Mouse (Mus musculus) spleen, postnatal 36 days (tissue): Measurements from ENCODE around the gene Cmtm6.
"Not testable (repeated sequence)": the region's sequence is repeated elsewhere in the genome, so short reads cannot be mapped to it uniquely, and the experiment has no call there.

Experiments used
- DNase-seq, 2 experiments: peaks; one replicate each; pipeline ENCODE4 v3.0.0; 2022; ENCODE audit warnings: low spot score in 2 of 2, mixed read lengths in 1 of 2

The Cmtm6 gene

GRCm38 (mm10) chr9:114731011-114731755 lies at the start of gene Cmtm6:
Cmtm6 (plus strand) TSS chr9:114731116.
- peak; percentile 98 for DNase-seq

- no peak for DNase-seq
Measured at GRCm38 (mm10) chr9:114682193-114682592, 48.7 kb upstream of the Cmtm6 start.

- no peak for DNase-seq
Measured at GRCm38 (mm10) chr9:114686245-114686644, 44.7 kb upstream of the Cmtm6 start.

GRCm38 (mm10) chr9:114687639-114688038 lies 43.3 kb upstream of the Cmtm6 start:
- no peak for DNase-seq

GRCm38 (mm10) chr9:114688252-114688952 lies 42.5 kb upstream of the Cmtm6 start, which contains the start of gene Dync1li1:
Dync1li1 (plus strand) TSS chr9:114688790.
- peak; percentile 95 to 96 for DNase-seq

GRCm38 (mm10) chr9:114688953-114689407 lies 41.9 kb upstream of the Cmtm6 start:
- no peak for DNase-seq

- no peak for DNase-seq
Measured at GRCm38 (mm10) chr9:114690119-114690601, 40.8 kb upstream of the Cmtm6 start.

GRCm38 (mm10) chr9:114691112-114691511 lies 39.8 kb upstream of the Cmtm6 start:
- DNase-seq = no peak

GRCm38 (mm10) chr9:114695662-114696061 lies 35.3 kb upstream of the Cmtm6 start:
- DNase-seq = not testable (repeated sequence)

GRCm38 (mm10) chr9:114697072-114697471 lies 33.8 kb upstream of the Cmtm6 start:
- no peak for DNase-seq

GRCm38 (mm10) chr9:114697926-114698325 lies 33.0 kb upstream of the Cmtm6 start:
- DNase-seq = no peak

GRCm38 (mm10) chr9:114699262-114699661 lies 31.7 kb upstream of the Cmtm6 start:
- DNase-seq = no peak

- DNase-seq = no peak
Measured at GRCm38 (mm10) chr9:114699882-114700665, 30.8 kb upstream of the Cmtm6 start.

GRCm38 (mm10) chr9:114701031-114701430 lies 29.9 kb upstream of the Cmtm6 start:
- no peak for DNase-seq

- DNase-seq = no peak
Measured at GRCm38 (mm10) chr9:114701921-114702320, 29.0 kb upstream of the Cmtm6 start.

GRCm38 (mm10) chr9:114707805-114708204 lies 23.1 kb upstream of the Cmtm6 start:
- DNase-seq = no peak

GRCm38 (mm10) chr9:114710345-114710744 lies 20.6 kb upstream of the Cmtm6 start:
- peak; percentile 43 to 46 for DNase-seq

GRCm38 (mm10) chr9:114713481-114713880 lies 17.4 kb upstream of the Cmtm6 start:
- no peak for DNase-seq

GRCm38 (mm10) chr9:114716677-114717331 lies 14.1 kb upstream of the Cmtm6 start:
- no peak for DNase-seq

- DNase-seq = no peak
Measured at GRCm38 (mm10) chr9:114727315-114727714, 3.6 kb upstream of the Cmtm6 start.

- DNase-seq = not testable (repeated sequence)
Measured at GRCm38 (mm10) chr9:114728432-114728831, 2.5 kb upstream of the Cmtm6 start.
